Mouse (Mus musculus) olfactory bulb, adult 2 months (tissue): Measurements from ENCODE around the gene Atxn2l.

Experiments used
- CTCF ChIP-seq: fragments of 200-500 bp; IDR thresholded peaks from 2 replicates; pipeline ENCODE4 v1.5.1; 2012; ENCODE audit warnings: low read depth, mild to moderate bottlenecking, low read length, moderate library complexity; ENCODE audit not compliant: insufficient read depth
- POLR2A ChIP-seq: fragments of 200-500 bp; IDR thresholded peaks from 2 replicates; pipeline ENCODE4 v1.6.1; 2012; ENCODE audit warnings: mild to moderate bottlenecking, low read depth, low read length, moderate library complexity; ENCODE audit not compliant: insufficient read depth

GRCm38 (mm10) chr7:126463004-126463403 is 40.2 kb downstream of the Atxn2l start, which contains the start of gene Atp2a1:
- no peak for TF ChIP-seq CTCF
- no peak for TF ChIP-seq POLR2A
